Mouse (Mus musculus): ENCODE measurements around the gene Wdr17.

DNA sequence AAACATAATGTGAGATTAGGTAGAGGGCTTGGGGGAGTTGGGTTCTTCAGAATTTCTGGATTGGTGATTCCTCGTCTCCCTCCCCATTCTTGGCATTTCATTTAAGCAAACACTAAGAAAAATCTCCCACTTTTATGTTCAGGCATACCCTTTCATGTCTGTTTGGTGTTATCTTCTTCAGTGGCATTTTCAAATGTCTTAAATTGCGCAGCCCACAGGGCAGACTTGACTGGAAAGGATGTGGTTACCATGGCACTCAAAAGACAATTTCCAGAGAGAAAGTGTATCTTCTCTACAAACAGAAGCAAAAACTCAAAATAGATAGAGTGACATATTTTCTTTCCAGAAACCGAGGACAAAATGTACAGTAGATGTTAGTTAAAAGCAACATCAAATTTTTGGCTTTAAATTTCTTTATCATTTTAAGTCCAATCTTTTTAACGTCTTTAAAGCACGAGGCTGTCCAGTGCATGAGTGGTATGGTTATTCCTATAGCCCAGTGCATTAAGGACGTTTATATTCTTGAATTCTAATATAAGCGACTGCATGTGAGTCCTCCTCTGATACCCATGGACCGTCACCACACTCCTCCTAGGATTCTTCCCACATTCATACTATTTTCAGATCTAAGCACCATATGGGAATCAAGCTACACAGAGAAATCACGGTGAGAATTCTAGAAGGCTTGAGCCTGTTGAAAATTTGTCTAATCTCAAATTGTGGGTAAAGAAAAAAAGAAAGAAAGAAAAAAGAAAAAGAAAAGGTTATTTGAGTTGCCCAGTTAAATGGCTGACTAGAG is at the start of gene Wdr17:
- TF ChIP-seq CTCF (IDR thresholded peaks at IDR 0.05) (no peak), EP300 (IDR thresholded peaks at IDR 0.05; ENCODE audit: insufficient read depth, low read depth, low read length) (no peak), POLR2A (IDR thresholded peaks at IDR 0.05; ENCODE audit: insufficient read depth, low read depth, low read length) (no peak)

All from heart, adult 2 months (tissue).